Mouse (Mus musculus): Measurements from ENCODE around the gene Slc35f3. TPM values are rescaled to one million over a fixed set of nuclear protein-coding genes. Genes with fewer than 3 reads are reported as not detected.
"Not testable (repeated sequence)": the region's sequence is repeated elsewhere in the genome, so short reads cannot be mapped to it uniquely, and the experiment has no call there.

The Slc35f3 gene
- total RNA-seq, 2 experiments from 2014 or later = not detected

DNA sequence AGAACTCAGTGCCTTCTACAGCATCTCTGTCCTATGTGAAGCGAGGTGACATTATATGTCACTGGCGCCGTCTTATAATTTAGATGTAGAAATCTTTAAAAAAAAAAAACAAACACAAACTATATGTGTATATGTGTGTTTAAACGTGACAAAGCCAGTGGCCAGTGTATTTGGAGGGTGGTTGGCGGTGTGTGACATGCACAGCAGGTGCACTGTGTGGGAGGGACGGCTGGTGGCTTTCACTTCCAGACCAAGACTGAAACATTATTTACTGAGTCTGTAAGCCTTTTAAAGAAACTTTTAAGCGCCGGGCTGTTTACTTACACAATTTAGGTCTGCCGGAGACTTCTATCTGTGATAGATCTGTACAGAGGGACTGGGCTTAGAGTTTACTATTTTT, 97.0 kb downstream of the Slc35f3 start:
- DNase-seq = no peak
- intact Hi-C loops (cut with DNase I) = no loop called here

- intact Hi-C loops (cut with DNase I) = no loop called here
These were observed 97.6 kb downstream of the Slc35f3 start for GRCm38 (mm10) chr8:126395917-126396316.

GRCm38 (mm10) chr8:126398349-126398748, 100.0 kb downstream of the Slc35f3 start:
- no peak for DNase-seq
- intact Hi-C loops (cut with DNase I) = no loop called here

More at GRCm38 (mm10) chr8:126395917-126396316, 97.6 kb downstream of the Slc35f3 start:
- DNase-seq = no peak

DNA sequence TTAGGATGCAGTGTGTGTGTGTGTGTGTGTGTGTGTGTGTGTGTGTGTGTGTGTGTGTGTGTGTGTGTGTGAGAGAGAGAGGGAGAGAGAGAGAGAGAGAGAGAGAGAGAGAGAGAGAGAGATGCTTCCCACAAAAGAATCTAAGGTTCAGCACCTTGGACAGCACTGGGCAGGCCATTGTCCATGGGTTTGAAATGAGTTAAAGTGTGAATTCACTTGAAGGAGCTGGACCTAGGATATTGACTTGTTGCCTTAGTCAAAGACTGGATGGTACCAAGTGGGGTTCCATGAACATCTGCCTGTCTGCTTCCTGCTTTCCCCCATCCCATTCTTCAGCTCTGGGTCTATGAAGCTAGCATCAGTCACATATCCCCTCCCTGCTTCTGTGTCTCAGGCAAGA, 106.2 kb downstream of the Slc35f3 start:
- intact Hi-C loops (cut with DNase I) = not testable (repeated sequence)

GRCm38 (mm10) chr8:126405030-126405429, 106.7 kb downstream of the Slc35f3 start:
- intact Hi-C loops (cut with DNase I) = no loop called here
- no peak for DNase-seq

More for the DNA sequence above, 106.2 kb downstream of the Slc35f3 start:
- DNase-seq = not testable (repeated sequence)

- DNase-seq = no peak
- intact Hi-C loops (cut with DNase I) = no loop called here
These were observed 122.5 kb downstream of the Slc35f3 start for GRCm38 (mm10) chr8:126420834-126421233.

- DNase-seq = peak; percentile 97 to 98
- intact Hi-C loops (cut with DNase I) = no loop called here
These were observed 124.0 kb downstream of the Slc35f3 start, which contains the start of gene Coa6 for GRCm38 (mm10) chr8:126422174-126422919. TSS of gene Coa6 (plus strand) at chr8:126422515.

GRCm38 (mm10) chr8:126422920-126423300, 124.6 kb downstream of the Slc35f3 start:
- intact Hi-C loops (cut with DNase I) = no loop called here
- DNase-seq = no peak

DNA sequence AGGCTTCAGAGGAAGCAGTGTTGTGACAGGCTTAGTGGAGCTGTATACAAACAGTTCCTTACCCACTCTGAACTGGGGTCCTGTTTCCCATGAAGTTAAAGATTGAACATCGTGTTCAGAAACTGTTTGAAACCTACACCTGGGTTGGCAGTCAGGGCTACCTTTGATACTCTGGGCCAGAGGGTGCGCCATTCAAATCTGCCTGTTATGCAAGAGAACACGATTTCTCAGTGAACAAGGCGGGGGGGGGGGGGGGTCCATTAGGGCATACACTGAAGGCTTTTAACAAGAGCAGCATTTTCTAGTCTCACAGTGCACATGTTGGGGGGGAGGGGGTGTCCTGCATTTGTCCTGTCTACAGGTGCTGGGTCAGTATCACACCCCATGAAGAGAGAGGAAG, 125.8 kb downstream of the Slc35f3 start:
- DNase-seq = no peak
- intact Hi-C loops (cut with DNase I) = no loop called here

GRCm38 (mm10) chr8:126424946-126425345, 126.6 kb downstream of the Slc35f3 start:
- intact Hi-C loops (cut with DNase I) = no loop called here
- DNase-seq = no peak

DNA sequence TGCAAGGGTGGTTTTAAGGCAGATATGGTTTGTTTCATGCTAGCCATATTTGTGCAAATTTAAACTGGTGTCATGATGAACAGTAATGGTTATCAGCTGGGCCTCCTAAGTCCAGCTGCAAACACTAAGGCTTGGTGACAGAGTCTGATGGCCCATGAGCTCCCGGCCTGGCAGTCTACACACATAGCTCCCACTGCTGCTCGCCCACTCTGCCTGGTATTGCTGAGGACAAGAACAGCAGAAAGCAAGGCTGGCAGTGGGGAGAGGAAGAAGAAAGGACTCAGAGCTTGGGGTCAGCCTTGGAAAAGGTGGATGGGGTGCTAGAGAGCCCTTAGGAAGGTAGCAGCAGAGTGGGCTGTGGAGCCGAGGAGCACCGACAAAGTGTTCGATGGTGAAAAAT, 131.3 kb downstream of the Slc35f3 start:
- intact Hi-C loops (cut with DNase I) = no loop called here
- DNase-seq = no peak

GRCm38 (mm10) chr8:126433827-126434226, 135.5 kb downstream of the Slc35f3 start:
- intact Hi-C loops (cut with DNase I) = no loop called here
- DNase-seq = no peak

- intact Hi-C loops (cut with DNase I) = no loop called here
- no peak for DNase-seq
These were observed 140.6 kb downstream of the Slc35f3 start for GRCm38 (mm10) chr8:126438937-126439336.

Other genes with a start within 250 kb of the Slc35f3 start
- gene Coa6, start 124.0 kb downstream of the Slc35f3 start, total RNA-seq (2021) = 10 to 100 TPM; 18.3 to 20.9 TPM
- gene Tarbp1, start 176.5 kb downstream of the Slc35f3 start, total RNA-seq (2021) = 1 to 10 TPM; 4.5 to 5.7 TPM

Data from gastrocnemius, postnatal 36 days (tissue).